Mouse (Mus musculus): ENCODE data around the gene Syne3. TPM values are rescaled to one million over a fixed set of nuclear protein-coding genes. Genes with fewer than 3 reads are reported as not detected.

Gene Syne3
- polyA plus RNA-seq, 1 experiment from 2014 or later: 0.31 TPM

GRCm38 (mm10) chr12:104978420-104978819, 31.2 kb downstream of the Syne3 start:
- no peaks in the 10 kb centered on the region for H3K36me3 ChIP-seq (ENCODE audit: control insufficient read depth, insufficient read depth, low read length)
- ATAC-seq (ENCODE audit: insufficient number of reproducible peaks, low FRiP score, low TSS enrichment, low read depth): no peak
- H3K9me3 ChIP-seq (ENCODE audit: control insufficient read depth, low read length): no peaks in the 10 kb centered on the region
- H3K4me1 ChIP-seq (ENCODE audit: control insufficient read depth, insufficient read depth, low read length): peaks cover 7% of the 10 kb centered on the region
- peak; percentile 49 for DNase-seq (ENCODE audit: low spot score)
- H3K27ac ChIP-seq (replicated peaks; ENCODE audit: low read depth, low read length): no peak overlapping the region
- H3K9ac ChIP-seq (ENCODE audit: low read length): no peak overlapping the region
- 22% methylated on average over 9 of the region's 9 CpGs for whole genome bisulfite sequencing
- no peak overlapping the region for H3K4me2 ChIP-seq (ENCODE audit: low read depth, severe bottlenecking)
- no peak overlapping the region for H3K4me3 ChIP-seq (ENCODE audit: low read depth, low read length)
- no peaks in the 10 kb centered on the region for H3K27me3 ChIP-seq (ENCODE audit: control insufficient read depth, insufficient read depth, low read length)

- H3K9me3 ChIP-seq (ENCODE audit: control insufficient read depth, low read length): no peaks in the 10 kb centered on the region
- H3K36me3 ChIP-seq (ENCODE audit: control insufficient read depth, insufficient read depth, low read length): no peaks in the 10 kb centered on the region
- no peak for DNase-seq (ENCODE audit: low spot score)
- no peak for ATAC-seq (ENCODE audit: insufficient number of reproducible peaks, low FRiP score, low TSS enrichment, low read depth)
- no peak overlapping the region for H3K4me3 ChIP-seq (ENCODE audit: low read depth, low read length)
- H3K27ac ChIP-seq (replicated peaks; ENCODE audit: low read depth, low read length): no peak overlapping the region
- peaks cover 4% of the 10 kb centered on the region; the same call in 1 of the 2 replicates for H3K4me1 ChIP-seq (ENCODE audit: control insufficient read depth, insufficient read depth, low read length)
- H3K27me3 ChIP-seq (ENCODE audit: control insufficient read depth, insufficient read depth, low read length): no peaks in the 10 kb centered on the region
- H3K4me2 ChIP-seq (ENCODE audit: low read depth, severe bottlenecking): no peak overlapping the region
- 90% methylated on average over 7 of the region's 7 CpGs for WGBS
- no peak overlapping the region for H3K9ac ChIP-seq (ENCODE audit: low read length)
Observed at GRCm38 (mm10) chr12:104976903-104977302, 32.7 kb downstream of the Syne3 start.

- 66% methylated on average over 8 of the region's 8 CpGs for WGBS
- Histone ChIP-seq H3K4me3 (ENCODE audit: low read depth, low read length) (no peak overlapping the region), H3K4me1 (ENCODE audit: control insufficient read depth, insufficient read depth, low read length) (peaks cover 4% of the 10 kb centered on the region; the same call in 1 of the 2 replicates), H3K4me2 (ENCODE audit: low read depth, severe bottlenecking) (no peak overlapping the region), H3K9me3 (ENCODE audit: control insufficient read depth, low read length) (no peaks in the 10 kb centered on the region), H3K27me3 (ENCODE audit: control insufficient read depth, insufficient read depth, low read length) (no peaks in the 10 kb centered on the region), H3K9ac (ENCODE audit: low read length) (no peak overlapping the region), H3K36me3 (ENCODE audit: control insufficient read depth, insufficient read depth, low read length) (no peaks in the 10 kb centered on the region), H3K27ac (replicated peaks; ENCODE audit: low read depth, low read length) (no peak overlapping the region)
- ATAC-seq (ENCODE audit: insufficient number of reproducible peaks, low FRiP score, low TSS enrichment, low read depth) (no peak), DNase-seq (ENCODE audit: low spot score) (no peak)
Observed at GRCm38 (mm10) chr12:104976331-104976817, 33.2 kb downstream of the Syne3 start.

GRCm38 (mm10) chr12:104972860-104973259, 36.7 kb downstream of the Syne3 start:
- H3K36me3 ChIP-seq (ENCODE audit: control insufficient read depth, insufficient read depth, low read length): no peaks in the 10 kb centered on the region
- H3K27ac ChIP-seq (replicated peaks; ENCODE audit: low read depth, low read length): no peak overlapping the region
- WGBS: 86% methylated on average over 6 of the region's 6 CpGs
- H3K4me1 ChIP-seq (ENCODE audit: control insufficient read depth, insufficient read depth, low read length): peaks cover 2% of the 10 kb centered on the region; the same call in 1 of the 2 replicates
- H3K9me3 ChIP-seq (ENCODE audit: control insufficient read depth, low read length): no peaks in the 10 kb centered on the region
- DNase-seq (ENCODE audit: low spot score): no peak
- no peak overlapping the region for H3K4me2 ChIP-seq (ENCODE audit: low read depth, severe bottlenecking)
- H3K9ac ChIP-seq (ENCODE audit: low read length): no peak overlapping the region
- no peaks in the 10 kb centered on the region for H3K27me3 ChIP-seq (ENCODE audit: control insufficient read depth, insufficient read depth, low read length)
- H3K4me3 ChIP-seq (ENCODE audit: low read depth, low read length): no peak overlapping the region
- no peak for ATAC-seq (ENCODE audit: insufficient number of reproducible peaks, low FRiP score, low TSS enrichment, low read depth)

- H3K27ac ChIP-seq (replicated peaks; ENCODE audit: low read depth, low read length): no peak overlapping the region
- WGBS: 89% methylated on average over 4 of the region's 4 CpGs
- no peak for ATAC-seq (ENCODE audit: insufficient number of reproducible peaks, low FRiP score, low TSS enrichment, low read depth)
Observed at GRCm38 (mm10) chr12:104969618-104970017, 40.0 kb downstream of the Syne3 start.

GRCm38 (mm10) chr12:104969177-104969576, 40.4 kb downstream of the Syne3 start:
- no peaks in the 10 kb centered on the region for H3K9me3 ChIP-seq (ENCODE audit: control insufficient read depth, low read length)
- no peaks in the 10 kb centered on the region for H3K27me3 ChIP-seq (ENCODE audit: control insufficient read depth, insufficient read depth, low read length)
- 83% methylated on average over 9 of the region's 9 CpGs for WGBS
- H3K4me1 ChIP-seq (ENCODE audit: control insufficient read depth, insufficient read depth, low read length): peaks cover 11% of the 10 kb centered on the region; the same call in 1 of the 2 replicates
- H3K4me2 ChIP-seq (ENCODE audit: low read depth, severe bottlenecking): no peak overlapping the region
- no peak overlapping the region for H3K9ac ChIP-seq (ENCODE audit: low read length)
- H3K36me3 ChIP-seq (ENCODE audit: control insufficient read depth, insufficient read depth, low read length): no peaks in the 10 kb centered on the region
- no peak for ATAC-seq (ENCODE audit: insufficient number of reproducible peaks, low FRiP score, low TSS enrichment, low read depth)
- no peak overlapping the region for H3K27ac ChIP-seq (replicated peaks; ENCODE audit: low read depth, low read length)
- no peak for DNase-seq (ENCODE audit: low spot score)
- H3K4me3 ChIP-seq (ENCODE audit: low read depth, low read length): no peak overlapping the region

More at GRCm38 (mm10) chr12:104969618-104970017, 40.0 kb downstream of the Syne3 start:
- H3K9me3 ChIP-seq (ENCODE audit: control insufficient read depth, low read length): no peaks in the 10 kb centered on the region
- peaks cover 8% of the 10 kb centered on the region; the same call in 1 of the 2 replicates for H3K4me1 ChIP-seq (ENCODE audit: control insufficient read depth, insufficient read depth, low read length)
- H3K4me2 ChIP-seq (ENCODE audit: low read depth, severe bottlenecking): no peak overlapping the region
- no peak overlapping the region for H3K9ac ChIP-seq (ENCODE audit: low read length)
- no peak for DNase-seq (ENCODE audit: low spot score)
- H3K27me3 ChIP-seq (ENCODE audit: control insufficient read depth, insufficient read depth, low read length): no peaks in the 10 kb centered on the region
- H3K36me3 ChIP-seq (ENCODE audit: control insufficient read depth, insufficient read depth, low read length): no peaks in the 10 kb centered on the region
- H3K4me3 ChIP-seq (ENCODE audit: low read depth, low read length): no peak overlapping the region

- DNase-seq (ENCODE audit: low spot score) (peak; percentile 54), ATAC-seq (ENCODE audit: insufficient number of reproducible peaks, low FRiP score, low TSS enrichment, low read depth) (0 out of 2 replicates have a peak, but pooled peaks have one; percentile 14)
- Histone ChIP-seq H3K27me3 (ENCODE audit: control insufficient read depth, insufficient read depth, low read length) (no peaks in the 10 kb centered on the region), H3K4me2 (ENCODE audit: low read depth, severe bottlenecking) (no peak overlapping the region), H3K4me1 (ENCODE audit: control insufficient read depth, insufficient read depth, low read length) (peaks cover 15% of the 10 kb centered on the region), H3K36me3 (ENCODE audit: control insufficient read depth, insufficient read depth, low read length) (no peaks in the 10 kb centered on the region), H3K4me3 (ENCODE audit: low read depth, low read length) (no peak overlapping the region), H3K9me3 (ENCODE audit: control insufficient read depth, low read length) (no peaks in the 10 kb centered on the region), H3K9ac (ENCODE audit: low read length) (no peak overlapping the region), H3K27ac (replicated peaks; ENCODE audit: low read depth, low read length) (0 out of 2 replicates have a peak overlapping the region, but pooled peaks have one; percentile 36)
- 20% methylated on average over 7 of the region's 7 CpGs for WGBS
Observed at GRCm38 (mm10) chr12:104964953-104965911, 44.4 kb downstream of the Syne3 start.

- Histone ChIP-seq H3K27ac (replicated peaks; ENCODE audit: low read depth, low read length) (no peak overlapping the region), H3K4me3 (ENCODE audit: low read depth, low read length) (no peak overlapping the region), H3K4me1 (ENCODE audit: control insufficient read depth, insufficient read depth, low read length) (peaks cover 11% of the 10 kb centered on the region), H3K27me3 (ENCODE audit: control insufficient read depth, insufficient read depth, low read length) (no peaks in the 10 kb centered on the region), H3K9me3 (ENCODE audit: control insufficient read depth, low read length) (no peaks in the 10 kb centered on the region), H3K36me3 (ENCODE audit: control insufficient read depth, insufficient read depth, low read length) (no peaks in the 10 kb centered on the region), H3K9ac (ENCODE audit: low read length) (no peak overlapping the region), H3K4me2 (ENCODE audit: low read depth, severe bottlenecking) (no peak overlapping the region)
- DNase-seq (ENCODE audit: low spot score) (no peak), ATAC-seq (ENCODE audit: insufficient number of reproducible peaks, low FRiP score, low TSS enrichment, low read depth) (no peak)
Observed at GRCm38 (mm10) chr12:104960421-104960820, 49.2 kb downstream of the Syne3 start.
